Mouse (Mus musculus): ENCODE data around the gene Siah1b. TPM values are rescaled to one million over a fixed set of nuclear protein-coding genes. Genes with fewer than 3 reads are reported as not detected.

The Siah1b gene
- polyA plus RNA-seq (2016; fragmentation: Nextera tagmentation; extraction: Ambion mirVana): 52.5 and 59.1 TPM in 2 replicates

DNA sequence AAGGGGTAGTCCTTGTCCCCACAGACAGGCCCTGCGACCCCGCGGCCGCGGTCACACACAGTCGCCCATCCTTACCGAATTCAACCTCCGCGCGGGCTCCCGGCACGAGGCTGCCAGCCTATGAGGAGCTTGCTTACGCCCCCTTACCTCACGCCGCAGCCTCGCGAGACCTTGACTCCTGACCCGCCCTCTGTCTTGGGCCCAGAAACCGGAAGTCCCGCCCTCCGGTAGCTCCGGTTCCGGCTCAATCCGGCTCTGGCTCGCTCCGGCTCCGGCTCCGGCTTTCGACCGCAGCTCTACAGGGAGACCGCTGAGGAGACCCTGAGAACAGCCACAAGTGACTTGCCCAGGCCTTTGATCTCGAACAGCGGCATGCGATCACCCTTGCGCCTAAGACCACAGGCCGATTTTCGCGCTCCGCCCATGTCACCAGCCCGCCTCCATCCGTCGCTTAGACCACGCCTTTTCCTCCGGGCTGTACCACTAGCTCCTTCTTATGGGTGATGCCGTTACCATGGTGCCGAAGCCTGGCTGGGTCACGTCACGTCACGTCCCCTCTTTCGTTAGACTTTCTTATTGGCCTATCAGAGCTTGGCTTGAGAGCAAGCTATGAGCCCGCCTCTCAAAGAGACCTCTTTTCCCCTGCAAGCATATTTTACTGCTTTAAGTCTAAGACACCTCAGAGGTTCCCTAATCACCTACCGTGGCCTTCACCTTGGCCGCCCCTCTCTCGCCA lies at the start of gene Siah1b:
Siah1b (minus strand) TSS at position 454 of the 736 bp plus-strand sequence.
- H3K27ac ChIP-seq: peak within 1 kb of the TSS; percentile 95
- 16% methylated on average over 54 of the region's 54 CpGs for WGBS
- H3K4me3 ChIP-seq: peak within 1 kb of the TSS; percentile 65
- peaks cover 8% of the 10 kb centered on the region for H3K4me1 ChIP-seq
- H3K27me3 ChIP-seq (ENCODE audit: poor library complexity, severe bottlenecking): peaks cover 74% of the 10 kb centered on the region
- peaks cover 32% of the 10 kb centered on the region for H3K36me3 ChIP-seq (replicated peaks)
- DNase-seq (ENCODE audit: extremely low spot score, low spot score): peak; percentile 89
- 0 out of 2 replicates have a peak, but pooled peaks cover 4% of the 10 kb centered on the region for H3K9me3 ChIP-seq

DNA sequence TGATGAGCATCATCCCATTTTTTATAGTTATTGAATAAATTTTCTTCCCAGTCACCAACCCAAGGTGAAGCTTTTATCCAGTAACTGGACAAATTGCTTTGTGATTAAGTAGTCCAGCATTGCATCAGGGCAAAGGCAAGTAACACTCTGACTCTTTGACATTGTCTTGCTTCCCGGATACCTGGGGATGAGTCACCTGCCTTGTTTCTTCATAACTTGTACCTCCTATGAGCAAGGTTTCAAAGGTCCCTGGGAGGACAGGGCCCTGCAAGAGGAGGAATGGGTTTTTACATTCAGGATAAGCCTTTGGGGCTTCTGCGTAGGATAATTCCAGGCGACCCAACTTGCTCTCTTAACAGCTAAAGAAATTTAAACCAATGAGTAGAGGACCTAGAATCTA lies 47.6 kb upstream of the Siah1b start:
- Histone ChIP-seq H3K9me3 (no peaks in the 10 kb centered on the region), H3K4me1 (no peaks in the 10 kb centered on the region), H3K27me3 (ENCODE audit: poor library complexity, severe bottlenecking) (peaks cover 72% of the 10 kb centered on the region), H3K36me3 (replicated peaks) (no peaks in the 10 kb centered on the region), H3K4me3 (no peak overlapping the region), H3K27ac (no peak overlapping the region)
- DNase-seq (ENCODE audit: extremely low spot score, low spot score): no peak
- WGBS: 88% methylated on average over 3 of the region's 3 CpGs

- Histone ChIP-seq H3K4me3 (no peak overlapping the region), H3K36me3 (replicated peaks) (no peaks in the 10 kb centered on the region), H3K27me3 (ENCODE audit: poor library complexity, severe bottlenecking) (peaks cover 55% of the 10 kb centered on the region), H3K9me3 (no peaks in the 10 kb centered on the region), H3K4me1 (no peaks in the 10 kb centered on the region), H3K27ac (no peak overlapping the region)
- 91% methylated on average over 6 of the region's 6 CpGs for WGBS
- no peak for DNase-seq (ENCODE audit: extremely low spot score, low spot score)
Observed at GRCm38 (mm10) chrX:164113744-164114143, 37.5 kb upstream of the Siah1b start.

GRCm38 (mm10) chrX:164111146-164111545 lies 34.9 kb upstream of the Siah1b start:
- WGBS: 80% methylated on average over 3 of the region's 3 CpGs
- no peaks in the 10 kb centered on the region for H3K4me1 ChIP-seq
- no peak overlapping the region for H3K27ac ChIP-seq
- H3K27me3 ChIP-seq (ENCODE audit: poor library complexity, severe bottlenecking): peaks cover 73% of the 10 kb centered on the region
- H3K9me3 ChIP-seq: no peaks in the 10 kb centered on the region
- no peak overlapping the region for H3K4me3 ChIP-seq
- no peak for DNase-seq (ENCODE audit: extremely low spot score, low spot score)
- no peaks in the 10 kb centered on the region for H3K36me3 ChIP-seq (replicated peaks)

GRCm38 (mm10) chrX:164102656-164103055 lies 26.4 kb upstream of the Siah1b start:
- Histone ChIP-seq H3K36me3 (replicated peaks) (no peaks in the 10 kb centered on the region), H3K27me3 (ENCODE audit: poor library complexity, severe bottlenecking) (peaks cover 85% of the 10 kb centered on the region), H3K27ac (no peak overlapping the region), H3K9me3 (no peaks in the 10 kb centered on the region), H3K4me1 (no peaks in the 10 kb centered on the region), H3K4me3 (no peak overlapping the region)
- DNase-seq (ENCODE audit: extremely low spot score, low spot score): no peak
- WGBS: 65% methylated on average over 6 of the region's 6 CpGs

DNA sequence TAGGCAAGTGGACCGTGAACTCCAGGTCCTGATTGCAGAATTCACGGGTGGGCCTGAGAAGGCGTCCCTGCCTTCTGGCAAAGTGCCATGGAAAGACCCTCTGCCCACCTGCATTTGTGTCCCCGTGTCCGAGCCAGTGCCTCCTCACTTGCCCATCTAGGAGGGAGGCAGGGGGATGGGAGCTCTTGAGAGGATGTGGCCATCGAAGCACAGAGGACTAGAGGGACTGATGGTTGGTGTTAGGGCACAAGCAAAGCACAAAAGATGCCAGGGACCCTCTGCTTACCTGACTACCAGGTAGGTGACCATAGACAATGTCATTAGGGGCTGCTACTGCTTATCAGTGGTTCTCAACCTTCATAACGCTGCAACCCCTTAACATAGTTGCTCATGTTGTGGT lies 25.9 kb upstream of the Siah1b start:
- Histone ChIP-seq H3K9me3 (no peaks in the 10 kb centered on the region), H3K27me3 (ENCODE audit: poor library complexity, severe bottlenecking) (peaks cover 83% of the 10 kb centered on the region), H3K36me3 (replicated peaks) (no peaks in the 10 kb centered on the region), H3K27ac (no peak overlapping the region), H3K4me1 (no peaks in the 10 kb centered on the region), H3K4me3 (no peak overlapping the region)
- WGBS: 87% methylated on average over 7 of the region's 7 CpGs
- DNase-seq (ENCODE audit: extremely low spot score, low spot score): no peak

DNA sequence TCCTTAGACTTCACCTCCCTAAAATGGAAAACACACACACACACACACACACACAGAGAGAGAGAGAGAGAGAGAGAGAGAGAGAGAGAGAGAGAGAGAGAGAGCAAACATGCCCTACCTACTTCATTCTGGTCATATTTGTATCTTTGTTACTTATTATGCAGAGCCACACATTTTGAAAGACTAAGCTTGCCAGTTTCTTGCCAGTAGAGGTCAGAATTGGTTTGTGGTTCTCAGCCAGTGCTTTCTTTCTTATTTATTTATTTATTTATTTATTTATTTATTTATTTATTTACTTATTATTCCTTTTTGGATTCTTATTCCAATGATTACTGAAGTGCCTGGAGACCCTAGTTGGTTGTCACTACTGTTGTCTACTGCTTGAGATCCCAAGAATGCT lies 25.2 kb upstream of the Siah1b start:
- H3K27ac ChIP-seq: no peak overlapping the region
- H3K9me3 ChIP-seq: no peaks in the 10 kb centered on the region
- no peak for DNase-seq (ENCODE audit: extremely low spot score, low spot score)
- no peak overlapping the region for H3K4me3 ChIP-seq
- no peaks in the 10 kb centered on the region for H3K36me3 ChIP-seq (replicated peaks)
- peaks cover 83% of the 10 kb centered on the region for H3K27me3 ChIP-seq (ENCODE audit: poor library complexity, severe bottlenecking)
- H3K4me1 ChIP-seq: no peaks in the 10 kb centered on the region

- H3K9me3 ChIP-seq: no peaks in the 10 kb centered on the region
- no peaks in the 10 kb centered on the region for H3K36me3 ChIP-seq (replicated peaks)
- H3K27ac ChIP-seq: no peak overlapping the region
- peaks cover 92% of the 10 kb centered on the region for H3K27me3 ChIP-seq (ENCODE audit: poor library complexity, severe bottlenecking)
- no peak overlapping the region for H3K4me3 ChIP-seq
- DNase-seq (ENCODE audit: extremely low spot score, low spot score): no peak
- 89% methylated on average over 2 of the region's 2 CpGs for WGBS
- peaks cover 8% of the 10 kb centered on the region for H3K4me1 ChIP-seq
Observed at GRCm38 (mm10) chrX:164095838-164096237, 19.5 kb upstream of the Siah1b start.

DNA sequence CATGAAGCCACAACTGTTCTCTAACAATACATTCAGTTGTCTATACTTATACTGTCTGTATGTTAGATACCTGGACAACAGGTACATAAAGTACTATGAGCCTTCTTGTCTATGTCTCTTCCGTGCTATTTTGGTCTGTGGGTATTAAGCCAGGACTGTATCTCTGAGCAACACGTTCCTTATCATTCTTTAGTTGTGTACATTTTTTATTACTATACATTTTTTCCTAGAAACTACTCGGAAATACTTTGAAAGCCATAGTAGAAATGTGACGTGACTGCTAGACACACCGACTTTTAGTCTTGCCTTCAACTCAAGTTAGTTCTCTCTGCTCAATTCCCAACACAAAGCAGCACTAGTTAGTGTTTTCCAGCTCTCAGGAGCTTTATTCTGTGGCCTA lies 17.1 kb upstream of the Siah1b start:
- Histone ChIP-seq H3K27me3 (ENCODE audit: poor library complexity, severe bottlenecking) (peaks cover 97% of the 10 kb centered on the region), H3K36me3 (replicated peaks) (no peaks in the 10 kb centered on the region), H3K4me1 (peaks cover 11% of the 10 kb centered on the region), H3K4me3 (no peak overlapping the region), H3K9me3 (no peaks in the 10 kb centered on the region), H3K27ac (no peak overlapping the region)
- DNase-seq (ENCODE audit: extremely low spot score, low spot score): no peak
- 88% methylated on average over 5 of the region's 5 CpGs for WGBS

DNA sequence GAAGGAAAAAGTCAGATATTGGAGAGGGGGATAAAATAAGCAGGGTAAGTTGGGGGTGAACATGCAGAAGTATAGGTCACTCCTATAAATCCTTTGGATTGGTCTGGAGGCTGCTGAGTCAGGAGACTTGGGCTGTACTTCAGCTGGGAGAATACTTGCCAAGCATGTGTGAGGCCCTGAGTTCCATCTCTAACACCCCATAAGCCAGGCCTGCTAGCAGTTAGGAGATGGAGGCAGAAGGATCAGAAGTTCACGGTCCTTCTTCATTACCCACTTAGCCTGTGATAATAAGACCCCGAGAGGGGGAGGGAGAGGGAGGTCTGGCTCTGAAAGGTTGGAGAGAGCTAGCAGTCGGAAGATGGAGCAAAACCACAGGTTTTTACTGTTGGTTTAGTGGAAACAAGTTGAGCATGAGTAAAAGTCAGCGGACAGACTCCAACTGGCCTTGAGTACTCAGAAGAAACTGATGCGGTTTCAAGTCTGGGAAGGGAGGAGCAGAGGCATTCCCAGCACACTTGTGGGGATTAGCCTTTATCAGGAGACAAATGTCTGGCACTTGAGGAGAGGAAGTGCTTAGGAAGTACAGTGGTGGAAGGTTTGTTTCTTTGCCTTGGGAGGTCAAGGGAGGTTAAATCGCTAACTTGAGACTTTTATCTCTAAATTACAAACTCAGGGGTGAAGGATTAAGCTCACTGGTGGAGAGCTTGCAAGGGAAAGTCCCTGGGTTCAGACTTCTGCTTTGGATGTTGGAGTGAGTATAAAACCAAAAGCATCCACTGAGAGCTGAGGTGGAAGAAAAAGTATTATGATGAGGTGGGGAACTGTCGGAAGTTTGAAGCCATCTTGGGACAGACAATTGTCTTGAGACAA lies 16.2 kb upstream of the Siah1b start:
- Histone ChIP-seq H3K27me3 (ENCODE audit: poor library complexity, severe bottlenecking) (peaks cover 96% of the 10 kb centered on the region), H3K27ac (no peak overlapping the region), H3K4me1 (peaks cover 11% of the 10 kb centered on the region), H3K36me3 (replicated peaks) (no peaks in the 10 kb centered on the region), H3K4me3 (no peak overlapping the region), H3K9me3 (no peaks in the 10 kb centered on the region)
- DNase-seq (ENCODE audit: extremely low spot score, low spot score): no peak
- WGBS: 55% methylated on average over 7 of the region's 7 CpGs

- Histone ChIP-seq H3K9me3 (no peaks in the 10 kb centered on the region), H3K27me3 (ENCODE audit: poor library complexity, severe bottlenecking) (peaks cover 88% of the 10 kb centered on the region)
Observed at GRCm38 (mm10) chrX:164089916-164090315, 13.6 kb upstream of the Siah1b start.

GRCm38 (mm10) chrX:164088582-164088981 lies 12.3 kb upstream of the Siah1b start, which contains the start of gene Cltrn:
TSS of gene Cltrn (plus strand) at chrX:164088830.
- Histone ChIP-seq H3K36me3 (replicated peaks) (no peaks in the 10 kb centered on the region), H3K27me3 (ENCODE audit: poor library complexity, severe bottlenecking) (peaks cover 84% of the 10 kb centered on the region), H3K4me3 (no peak within 1 kb of the TSS), H3K9me3 (no peaks in the 10 kb centered on the region), H3K27ac (no peak within 1 kb of the TSS), H3K4me1 (peaks cover 11% of the 10 kb centered on the region)
- WGBS: 90% methylated on average over 4 of the region's 4 CpGs
- DNase-seq (ENCODE audit: extremely low spot score, low spot score): no peak

More at GRCm38 (mm10) chrX:164089916-164090315, 13.6 kb upstream of the Siah1b start:
- H3K4me3 ChIP-seq: no peak overlapping the region
- peaks cover 11% of the 10 kb centered on the region for H3K4me1 ChIP-seq
- 66% methylated on average over 11 of the region's 11 CpGs for WGBS
- no peak overlapping the region for H3K27ac ChIP-seq
- no peak for DNase-seq (ENCODE audit: extremely low spot score, low spot score)
- no peaks in the 10 kb centered on the region for H3K36me3 ChIP-seq (replicated peaks)

DNA sequence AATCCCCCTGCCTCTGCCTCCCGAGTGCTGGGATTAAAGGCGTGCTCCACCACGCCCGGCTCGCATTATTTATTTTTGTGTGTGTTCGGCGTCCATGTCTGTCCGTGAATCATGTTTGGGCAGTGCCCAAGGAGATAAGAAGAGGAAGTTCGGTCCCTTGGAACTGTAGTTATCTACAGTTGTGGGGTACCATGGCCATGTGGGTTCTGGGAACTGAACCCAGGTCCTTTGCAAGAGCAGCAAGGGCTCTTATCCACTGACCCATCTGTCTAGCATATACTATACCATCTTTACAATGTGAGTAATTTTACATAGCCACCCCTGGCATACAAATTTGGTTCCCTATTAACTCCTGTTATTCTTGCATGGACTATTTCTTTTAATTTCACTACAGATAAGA lies 5.7 kb upstream of the Siah1b start:
- Histone ChIP-seq H3K27me3 (ENCODE audit: poor library complexity, severe bottlenecking) (peaks cover 59% of the 10 kb centered on the region), H3K4me3 (no peak overlapping the region), H3K4me1 (no peaks in the 10 kb centered on the region), H3K9me3 (no peaks in the 10 kb centered on the region), H3K27ac (no peak overlapping the region), H3K36me3 (replicated peaks) (no peaks in the 10 kb centered on the region)
- 86% methylated on average over 9 of the region's 9 CpGs for WGBS
- DNase-seq (ENCODE audit: extremely low spot score, low spot score): no peak
